Mouse (Mus musculus): ENCODE measurements around the gene Xirp1. TPM values are rescaled to one million over a fixed set of nuclear protein-coding genes. Genes with fewer than 3 reads are reported as not detected.

The Xirp1 gene
- total and polyA plus RNA-seq, 3 experiments: not detected

GRCm38 (mm10) chr9:119981183-119982179 lies 41.9 kb downstream of the Xirp1 start (continued):
- TF ChIP-seq ETS1 (conservative IDR thresholded peaks at IDR 0.05; ENCODE audit: low read depth, low read length): peak; percentile 60; the same call in 1 of the 2 replicates

- peak overlapping the region; percentile 86 for H3K27ac ChIP-seq (ENCODE audit: insufficient read depth, low read depth)
- peaks cover 17 to 54% of the 10 kb centered on the region in 2 experiments for H3K4me1 ChIP-seq (ENCODE audit: control insufficient read depth in 1 of 2, insufficient read depth in 2 of 2)
- H3K27me3 ChIP-seq (replicated peaks): peaks cover 6% of the 10 kb centered on the region
- H3K9me3 ChIP-seq (replicated peaks; ENCODE audit: low read length): no peaks in the 10 kb centered on the region
- H3K36me3 ChIP-seq (replicated peaks in 1 of 2; ENCODE audit: control insufficient read depth in 1 of 2, insufficient read depth in 1 of 2, low read length in 1 of 2): no peaks in the 10 kb centered on the region
- H3K4me2 ChIP-seq (ENCODE audit: insufficient read depth, low read depth, poor library complexity, severe bottlenecking): peak overlapping the region; percentile 89
- H3K4me3 ChIP-seq (replicated peaks in 1 of 3; ENCODE audit: low read depth in 2 of 3, low read length in 2 of 3, poor library complexity in 1 of 3): peak overlapping the region; percentile 71 to 79 (median 73)
- in situ Hi-C loops (cut with MboI; ENCODE audit: low pct_ligation_motif_present, low pct_unique_long_range_greater_than_20kb, low sequenced_read_pairs) (no loop called here), dilution Hi-C loops (cut with MboI; ENCODE audit: extremely low pct_ligation_motif_present, extremely low pct_unique_long_range_greater_than_20kb, low sequenced_read_pairs) (no loop called here)
- TF ChIP-seq EP300 (IDR thresholded peaks at IDR 0.05; ENCODE audit: low read length): no peak
- 0 out of 2 replicates have a peak, but pooled peaks have one; percentile 11 for TF ChIP-seq BHLHE40 (IDR thresholded peaks at IDR 0.05; ENCODE audit: low read depth, low read length)
- peak; percentile 17; the same call in 1 of the 2 replicates for TF ChIP-seq TCF12 (IDR thresholded peaks at IDR 0.05; ENCODE audit: low read depth, low read length)
- TF ChIP-seq CHD2 (IDR thresholded peaks at IDR 0.05; ENCODE audit: low read length): peak; percentile 59; the same call in 1 of the 2 replicates
- no peak for TF ChIP-seq MAZ (IDR thresholded peaks at IDR 0.05; ENCODE audit: low read depth, low read length)
- no peak for TF ChIP-seq E2F4 (IDR thresholded peaks at IDR 0.05; ENCODE audit: insufficient replicate concordance, low read depth, low read length)
- H3K9ac ChIP-seq (ENCODE audit: insufficient read depth, low read depth): peak overlapping the region; percentile 83
- peaks cover 28% of the 10 kb centered on the region for H3K79me2 ChIP-seq (replicated peaks; ENCODE audit: control insufficient read depth, extremely low read depth, insufficient read depth, poor library complexity, severe bottlenecking)
- no peak for DNase-seq (ENCODE audit: extremely low read depth)
Observed at GRCm38 (mm10) chr9:119980770-119981182, 42.6 kb downstream of the Xirp1 start.

DNA sequence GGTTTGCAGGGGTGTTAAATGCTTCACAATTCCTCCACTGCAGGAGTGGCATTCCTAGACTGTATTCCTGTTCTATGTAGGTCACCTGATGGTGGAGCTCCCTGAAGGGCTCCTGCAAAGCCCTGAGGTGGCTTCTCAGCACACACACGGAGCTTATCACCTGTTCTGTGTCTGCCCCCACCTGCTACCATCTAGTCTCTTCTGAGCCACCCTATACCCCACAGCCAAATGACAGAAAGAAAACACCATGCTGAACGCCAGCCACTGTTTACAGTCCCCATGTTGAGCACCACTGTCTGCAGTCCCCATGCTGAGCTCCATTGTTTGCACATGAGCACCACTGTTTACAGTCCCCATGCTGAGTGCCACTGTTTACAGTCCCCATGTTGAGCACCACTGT lies 43.6 kb downstream of the Xirp1 start:
- no peak for DNase-seq (ENCODE audit: extremely low read depth)
- Histone ChIP-seq H3K27ac (ENCODE audit: insufficient read depth, low read depth) (peak overlapping the region; percentile 27), H3K4me3 (replicated peaks in 1 of 3; ENCODE audit: low read depth in 2 of 3, low read length in 2 of 3, poor library complexity in 1 of 3) (no peak overlapping the region), H3K79me2 (replicated peaks; ENCODE audit: control insufficient read depth, extremely low read depth, insufficient read depth, poor library complexity, severe bottlenecking) (peaks cover 28% of the 10 kb centered on the region), H3K9ac (ENCODE audit: insufficient read depth, low read depth) (no peak overlapping the region), H3K4me2 (ENCODE audit: insufficient read depth, low read depth, poor library complexity, severe bottlenecking) (0 out of 2 replicates have a peak overlapping the region, but pooled peaks have one; percentile 71), H3K27me3 (replicated peaks) (peaks cover 6% of the 10 kb centered on the region), H3K9me3 (replicated peaks; ENCODE audit: low read length) (no peaks in the 10 kb centered on the region), H3K36me3 (replicated peaks in 1 of 2; ENCODE audit: control insufficient read depth in 1 of 2, insufficient read depth in 1 of 2, low read length in 1 of 2) (peaks cover 5 to 6% of the 10 kb centered on the region in 2 experiments), H3K4me1 (ENCODE audit: control insufficient read depth in 1 of 2, insufficient read depth in 2 of 2) (peaks cover 20 to 62% of the 10 kb centered on the region in 2 experiments)
- dilution Hi-C loops (cut with MboI; ENCODE audit: extremely low pct_ligation_motif_present, extremely low pct_unique_long_range_greater_than_20kb, low sequenced_read_pairs): no loop called here
- TF ChIP-seq GABPA (IDR thresholded peaks at IDR 0.05; ENCODE audit: insufficient replicate concordance, low read depth, low read length): no peak
- TF ChIP-seq MEF2A (IDR thresholded peaks at IDR 0.05; ENCODE audit: borderline replicate concordance, low read depth, low read length): no peak
- no peak for TF ChIP-seq MAFK (IDR thresholded peaks at IDR 0.05; ENCODE audit: insufficient replicate concordance, low read length)
- no peak for TF ChIP-seq ZKSCAN1 (IDR thresholded peaks at IDR 0.05; ENCODE audit: borderline replicate concordance, low read depth, low read length)
- no peak for TF ChIP-seq TBP (conservative IDR thresholded peaks at IDR 0.05; ENCODE audit: low read depth, low read length)
- no peak for TF ChIP-seq POLR2A (IDR thresholded peaks at IDR 0.05; ENCODE audit: low read depth, low read length)
- no peak for TF ChIP-seq TCF12 (IDR thresholded peaks at IDR 0.05; ENCODE audit: low read depth, low read length)
- TF ChIP-seq POLR2AphosphoS2 (IDR thresholded peaks at IDR 0.05; ENCODE audit: low read depth, low read length): no peak
- in situ Hi-C loops (cut with MboI; ENCODE audit: low pct_ligation_motif_present, low pct_unique_long_range_greater_than_20kb, low sequenced_read_pairs): no loop called here
